Mouse (Mus musculus): ENCODE data around the gene Hist1h1c. TPM values are rescaled to one million over a fixed set of nuclear protein-coding genes. Genes with fewer than 3 reads are reported as not detected.
A peak's percentile ranks its signal among the peaks of the same experiment; 100 is the strongest.
"Not testable (repeated sequence)": the region's sequence is repeated elsewhere in the genome, so short reads cannot be mapped to it uniquely, and the experiment has no call there.

Hist1h1c gene
- polyA plus RNA-seq (2012; rRNA removed): 40.7 and 52.1 TPM in 2 replicates

GRCm38 (mm10) chr13:23738677-23739068 lies at the start of gene Hist1h1c:
Hist1h1c (plus strand) TSS chr13:23738808.
- DNase-seq (ENCODE audit: extremely low spot score in 1 of 2, low spot score in 1 of 2): peak; percentile 78 to 91

GRCm38 (mm10) chr13:23688956-23689355 lies 49.7 kb upstream of the Hist1h1c start:
- no peak for DNase-seq (ENCODE audit: extremely low spot score in 1 of 2, low spot score in 1 of 2)

GRCm38 (mm10) chr13:23689459-23689858 lies 49.1 kb upstream of the Hist1h1c start:
- DNase-seq (ENCODE audit: extremely low spot score in 1 of 2, low spot score in 1 of 2): no peak

GRCm38 (mm10) chr13:23693856-23694440 lies 44.7 kb upstream of the Hist1h1c start:
- DNase-seq (ENCODE audit: extremely low spot score in 1 of 2, low spot score in 1 of 2): no peak

GRCm38 (mm10) chr13:23694956-23695355 lies 43.7 kb upstream of the Hist1h1c start:
- no peak for DNase-seq (ENCODE audit: extremely low spot score in 1 of 2, low spot score in 1 of 2)

GRCm38 (mm10) chr13:23695514-23695913 lies 43.1 kb upstream of the Hist1h1c start, which contains the start of gene Hist1h1t:
Hist1h1t (plus strand) TSS chr13:23695814.
- DNase-seq (ENCODE audit: extremely low spot score in 1 of 2, low spot score in 1 of 2): no peak

GRCm38 (mm10) chr13:23696061-23696474 lies 42.5 kb upstream of the Hist1h1c start:
- no peak for DNase-seq (ENCODE audit: extremely low spot score in 1 of 2, low spot score in 1 of 2)

GRCm38 (mm10) chr13:23697491-23698299 lies 40.9 kb upstream of the Hist1h1c start:
- DNase-seq (ENCODE audit: extremely low spot score in 1 of 2, low spot score in 1 of 2): peak in 1 of 2 experiments; percentile 78

GRCm38 (mm10) chr13:23698300-23698693 lies 40.3 kb upstream of the Hist1h1c start, which contains the start of gene Hist1h4c:
Hist1h4c (minus strand) TSS chr13:23698454.
- peak; percentile 98 to 100 for DNase-seq (ENCODE audit: extremely low spot score in 1 of 2, low spot score in 1 of 2)

GRCm38 (mm10) chr13:23698996-23699395 lies 39.6 kb upstream of the Hist1h1c start:
- no peak for DNase-seq (ENCODE audit: extremely low spot score in 1 of 2, low spot score in 1 of 2)

GRCm38 (mm10) chr13:23699767-23700166 lies 38.8 kb upstream of the Hist1h1c start:
- no peak for DNase-seq (ENCODE audit: extremely low spot score in 1 of 2, low spot score in 1 of 2)

- DNase-seq (ENCODE audit: extremely low spot score in 1 of 2, low spot score in 1 of 2): peak; percentile 75 to 90
Observed at GRCm38 (mm10) chr13:23700786-23701520, 37.7 kb upstream of the Hist1h1c start.

- DNase-seq (ENCODE audit: extremely low spot score in 1 of 2, low spot score in 1 of 2): no peak
Observed at GRCm38 (mm10) chr13:23702220-23702619, 36.4 kb upstream of the Hist1h1c start.

GRCm38 (mm10) chr13:23702801-23703200 lies 35.8 kb upstream of the Hist1h1c start:
- DNase-seq (ENCODE audit: extremely low spot score in 1 of 2, low spot score in 1 of 2): not testable (repeated sequence)

- no peak for DNase-seq (ENCODE audit: extremely low spot score in 1 of 2, low spot score in 1 of 2)
Observed at GRCm38 (mm10) chr13:23705751-23706356, 32.8 kb upstream of the Hist1h1c start.

GRCm38 (mm10) chr13:23706771-23707170 lies 31.8 kb upstream of the Hist1h1c start:
- no peak for DNase-seq (ENCODE audit: extremely low spot score in 1 of 2, low spot score in 1 of 2)

- no peak for DNase-seq (ENCODE audit: extremely low spot score in 1 of 2, low spot score in 1 of 2)
Observed at GRCm38 (mm10) chr13:23708041-23708440, 30.6 kb upstream of the Hist1h1c start.

GRCm38 (mm10) chr13:23708654-23709053 lies 30.0 kb upstream of the Hist1h1c start:
- DNase-seq (ENCODE audit: extremely low spot score in 1 of 2, low spot score in 1 of 2): no peak

- DNase-seq (ENCODE audit: extremely low spot score in 1 of 2, low spot score in 1 of 2): no peak
Observed at GRCm38 (mm10) chr13:23709714-23710373, 28.8 kb upstream of the Hist1h1c start.
